Mouse (Mus musculus): ENCODE results near the gene Bmp15.

GRCm38 (mm10) chrX:6357503-6358114, 37.1 kb upstream of the Bmp15 start:
- no peak for TF ChIP-seq CTCF (IDR thresholded peaks at IDR 0.05; ENCODE audit: low read depth)
- TF ChIP-seq EP300 (IDR thresholded peaks at IDR 0.05; ENCODE audit: low read depth), result no peak

All from liver, embryonic 14.5 days (tissue).